Mouse (Mus musculus): ENCODE measurements at regions not wholly inside any gene's neighbourhood (a gene's known extent, or its start where the extent isn't known, plus 50 kb on each side); places are given as distances from the start of the nearest gene placed in this dataset.

DNA sequence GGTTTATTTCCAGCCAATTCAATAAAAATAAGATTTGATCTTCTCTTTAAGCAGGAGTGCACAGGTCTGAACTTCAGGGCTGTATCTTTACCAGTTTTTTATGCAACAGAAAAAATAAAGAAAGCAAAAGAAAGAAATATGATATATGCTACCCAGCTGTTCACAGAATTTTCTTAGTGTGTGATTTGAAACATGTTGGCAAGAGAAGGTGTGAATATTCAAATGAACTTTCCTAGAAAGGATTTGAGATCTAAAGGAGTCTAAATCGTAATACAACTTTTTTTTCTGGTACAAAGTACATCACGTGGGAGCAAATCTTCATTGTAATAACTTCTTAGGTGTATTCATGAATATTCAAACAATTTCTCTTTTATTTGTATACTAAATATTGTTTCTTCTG is 2905.1 kb upstream of the Gm12353 start:
- TF ChIP-seq CTCF (IDR thresholded peaks at IDR 0.05; ENCODE audit: low read depth), result no peak
- no peak for TF ChIP-seq EP300 (IDR thresholded peaks at IDR 0.05; ENCODE audit: low read depth)

Data from liver, postnatal 0 days (tissue).